Mouse (Mus musculus): ENCODE measurements around the gene Folr2.

The Folr2 gene

GRCm38 (mm10) chr7:101823758-101824630 is 33.0 kb downstream of the Folr2 start:
- in situ Hi-C loops (cut with MboI) = no loop called here

GRCm38 (mm10) chr7:101822836-101823757 is 33.9 kb downstream of the Folr2 start:
- in situ Hi-C loops (cut with MboI) = no loop called here

GRCm38 (mm10) chr7:101821571-101822501 is 35.2 kb downstream of the Folr2 start:
- in situ Hi-C loops (cut with MboI) = no loop called here

- in situ Hi-C loops (cut with MboI) = no loop called here
Measured at GRCm38 (mm10) chr7:101820295-101821030, 36.5 kb downstream of the Folr2 start.

- in situ Hi-C loops (cut with MboI) = no loop called here
Measured at GRCm38 (mm10) chr7:101817861-101818401, 39.1 kb downstream of the Folr2 start, which contains the start of gene Phox2a. Gene Phox2a, plus strand, starts transcription at chr7:101818313.
